Mouse (Mus musculus): ENCODE results near the gene Mcemp1.

GRCm38 (mm10) chr8:3648268-3648667 lies 17.3 kb upstream of the Mcemp1 start:
- TF ChIP-seq CTCF (conservative IDR thresholded peaks at IDR 0.05; ENCODE audit: insufficient read depth, insufficient read length, low read depth, low read length) (no peak), POLR2A (IDR thresholded peaks at IDR 0.05; ENCODE audit: low read depth, low read length) (no peak)

Measured in kidney, adult 2 months (tissue).